Mouse (Mus musculus) cortical plate, adult 2 months (tissue): ENCODE measurements around the gene Hspbap1.

Experiments used
- CTCF ChIP-seq: fragments of 200-500 bp; IDR thresholded peaks from 2 replicates; pipeline ENCODE4 v1.5.1; 2011; ENCODE audit warnings: mild to moderate bottlenecking, control low read depth, low read length; ENCODE audit not compliant: insufficient read depth; ENCODE audit errors: extremely low read depth
- POLR2A ChIP-seq: fragments of 200-500 bp; IDR thresholded peaks from 2 replicates; pipeline ENCODE4 v1.6.1; 2011; ENCODE audit warnings: mild to moderate bottlenecking, low read length, control low read depth; ENCODE audit not compliant: insufficient read depth; ENCODE audit errors: extremely low read depth

DNA sequence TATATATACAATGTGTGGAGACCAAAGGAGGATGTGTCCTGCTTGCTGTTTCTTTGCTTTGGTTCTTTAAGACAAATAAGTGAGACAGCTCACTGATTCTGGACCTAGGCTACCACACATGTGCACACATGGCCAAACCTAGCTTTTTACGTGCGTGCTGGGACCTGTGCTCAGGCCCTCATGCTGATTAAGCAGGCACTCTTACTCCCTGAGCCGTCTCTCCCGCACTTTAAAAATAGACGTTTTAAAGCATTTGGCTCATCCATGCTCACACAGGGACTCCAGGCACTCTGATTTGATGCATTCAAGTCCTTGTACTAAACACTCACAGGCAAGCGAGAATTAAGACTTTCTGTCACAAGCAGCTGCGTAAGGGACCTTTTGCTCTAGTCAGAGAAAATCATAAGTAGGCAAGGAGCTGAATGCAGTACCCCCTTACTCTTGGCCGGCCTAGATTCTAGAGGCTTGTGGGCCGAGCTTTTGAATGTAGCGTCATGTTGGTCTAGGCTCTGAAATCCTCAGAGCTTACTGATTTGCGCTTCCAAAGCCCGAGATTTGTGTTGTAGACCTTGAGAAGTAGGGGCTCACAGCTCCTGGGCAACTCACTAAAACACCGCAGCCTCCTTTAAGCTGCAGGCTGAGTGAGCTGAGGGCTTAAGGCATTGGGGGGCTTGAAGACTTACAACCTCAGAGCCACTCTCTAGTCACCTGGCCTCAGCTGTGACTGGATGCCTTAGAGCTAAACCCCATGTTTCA, 12.5 kb downstream of the Hspbap1 start:
- no peak for TF ChIP-seq POLR2A
- no peak for TF ChIP-seq CTCF
